Mouse (Mus musculus): ENCODE data around the gene Rere. TPM values are rescaled to one million over a fixed set of nuclear protein-coding genes. Genes with fewer than 3 reads are reported as not detected.
A peak's percentile ranks its signal among the peaks of the same experiment; 100 is the strongest.

The Rere gene
- polyA plus RNA-seq, 1 experiment from 2014 or later: 18.0 TPM

- no peak overlapping the region for H3K9ac ChIP-seq (ENCODE audit: low read length)
- H3K9me3 ChIP-seq (replicated peaks; ENCODE audit: control insufficient read depth, low read length): no peaks in the 10 kb centered on the region
- no peaks in the 10 kb centered on the region for H3K27me3 ChIP-seq (ENCODE audit: control insufficient read depth, insufficient read depth, low read length)
- H3K36me3 ChIP-seq (ENCODE audit: control insufficient read depth, insufficient read depth): peaks cover 4% of the 10 kb centered on the region; the same call in 1 of the 2 replicates
- WGBS: 77% methylated on average over 4 of the region's 4 CpGs
- no peak for ATAC-seq (replicated peaks; ENCODE audit: extremely low read depth, insufficient read depth, low FRiP score)
- no peaks in the 10 kb centered on the region for H3K4me1 ChIP-seq (ENCODE audit: control insufficient read depth, insufficient read depth, low read length)
- no peak overlapping the region for H3K4me3 ChIP-seq (ENCODE audit: low read length)
- H3K27ac ChIP-seq (ENCODE audit: low read length): no peak overlapping the region
- no peak overlapping the region for H3K4me2 ChIP-seq (ENCODE audit: low read depth, low read length)
Measured at GRCm38 (mm10) chr4:150624933-150625332, 343.5 kb downstream of the Rere start.

GRCm38 (mm10) chr4:150625425-150625824 lies 344.0 kb downstream of the Rere start:
- Histone ChIP-seq H3K9ac (ENCODE audit: low read length) (no peak overlapping the region), H3K27ac (ENCODE audit: low read length) (no peak overlapping the region), H3K4me2 (ENCODE audit: low read depth, low read length) (no peak overlapping the region), H3K4me3 (ENCODE audit: low read length) (no peak overlapping the region), H3K9me3 (replicated peaks; ENCODE audit: control insufficient read depth, low read length) (no peaks in the 10 kb centered on the region), H3K36me3 (ENCODE audit: control insufficient read depth, insufficient read depth) (peaks cover 4% of the 10 kb centered on the region; the same call in 1 of the 2 replicates), H3K4me1 (ENCODE audit: control insufficient read depth, insufficient read depth, low read length) (no peaks in the 10 kb centered on the region), H3K27me3 (ENCODE audit: control insufficient read depth, insufficient read depth, low read length) (no peaks in the 10 kb centered on the region)
- peak; percentile 51; the same call in 1 of the 2 replicates for ATAC-seq (replicated peaks; ENCODE audit: extremely low read depth, insufficient read depth, low FRiP score)
- 10% methylated on average over 1 of the region's 1 CpGs for WGBS

- Histone ChIP-seq H3K4me1 (ENCODE audit: control insufficient read depth, insufficient read depth, low read length) (no peaks in the 10 kb centered on the region), H3K27me3 (ENCODE audit: control insufficient read depth, insufficient read depth, low read length) (no peaks in the 10 kb centered on the region), H3K4me2 (ENCODE audit: low read depth, low read length) (no peak overlapping the region), H3K4me3 (ENCODE audit: low read length) (no peak overlapping the region), H3K27ac (ENCODE audit: low read length) (no peak overlapping the region), H3K9me3 (replicated peaks; ENCODE audit: control insufficient read depth, low read length) (no peaks in the 10 kb centered on the region), H3K9ac (ENCODE audit: low read length) (no peak overlapping the region), H3K36me3 (ENCODE audit: control insufficient read depth, insufficient read depth) (peaks cover 4% of the 10 kb centered on the region; the same call in 1 of the 2 replicates)
- ATAC-seq (replicated peaks; ENCODE audit: extremely low read depth, insufficient read depth, low FRiP score): no peak
- WGBS: 43% methylated on average over 6 of the region's 6 CpGs
Measured at GRCm38 (mm10) chr4:150625951-150626732, 344.7 kb downstream of the Rere start.

- WGBS: 66% methylated on average over 11 of the region's 11 CpGs
- H3K9me3 ChIP-seq (replicated peaks; ENCODE audit: control insufficient read depth, low read length): no peaks in the 10 kb centered on the region
- H3K27me3 ChIP-seq (ENCODE audit: control insufficient read depth, insufficient read depth, low read length): no peaks in the 10 kb centered on the region
- no peak for ATAC-seq (replicated peaks; ENCODE audit: extremely low read depth, insufficient read depth, low FRiP score)
- H3K4me3 ChIP-seq (ENCODE audit: low read length): no peak overlapping the region
- no peaks in the 10 kb centered on the region for H3K4me1 ChIP-seq (ENCODE audit: control insufficient read depth, insufficient read depth, low read length)
- H3K27ac ChIP-seq (ENCODE audit: low read length): no peak overlapping the region
- no peak overlapping the region for H3K9ac ChIP-seq (ENCODE audit: low read length)
- H3K36me3 ChIP-seq (ENCODE audit: control insufficient read depth, insufficient read depth): no peaks in the 10 kb centered on the region
- no peak overlapping the region for H3K4me2 ChIP-seq (ENCODE audit: low read depth, low read length)
Measured at GRCm38 (mm10) chr4:150629266-150629665, 347.8 kb downstream of the Rere start.

- H3K27me3 ChIP-seq (ENCODE audit: control insufficient read depth, insufficient read depth, low read length): no peaks in the 10 kb centered on the region
- no peaks in the 10 kb centered on the region for H3K4me1 ChIP-seq (ENCODE audit: control insufficient read depth, insufficient read depth, low read length)
- WGBS: 80% methylated on average over 10 of the region's 10 CpGs
Measured at GRCm38 (mm10) chr4:150635568-150635967, 354.1 kb downstream of the Rere start.

GRCm38 (mm10) chr4:150636635-150637034 lies 355.2 kb downstream of the Rere start:
- H3K9ac ChIP-seq (ENCODE audit: low read length): no peak overlapping the region
- ATAC-seq (replicated peaks; ENCODE audit: extremely low read depth, insufficient read depth, low FRiP score): no peak

More at GRCm38 (mm10) chr4:150635568-150635967, 354.1 kb downstream of the Rere start:
- Histone ChIP-seq H3K4me3 (ENCODE audit: low read length) (no peak overlapping the region), H3K9ac (ENCODE audit: low read length) (no peak overlapping the region), H3K9me3 (replicated peaks; ENCODE audit: control insufficient read depth, low read length) (no peaks in the 10 kb centered on the region), H3K4me2 (ENCODE audit: low read depth, low read length) (no peak overlapping the region), H3K36me3 (ENCODE audit: control insufficient read depth, insufficient read depth) (no peaks in the 10 kb centered on the region), H3K27ac (ENCODE audit: low read length) (no peak overlapping the region)
- no peak for ATAC-seq (replicated peaks; ENCODE audit: extremely low read depth, insufficient read depth, low FRiP score)

GRCm38 (mm10) chr4:150644299-150644698 lies 362.9 kb downstream of the Rere start:
- no peak for ATAC-seq (replicated peaks; ENCODE audit: extremely low read depth, insufficient read depth, low FRiP score)
- Histone ChIP-seq H3K4me2 (ENCODE audit: low read depth, low read length) (no peak overlapping the region), H3K9ac (ENCODE audit: low read length) (no peak overlapping the region)

More at GRCm38 (mm10) chr4:150636635-150637034, 355.2 kb downstream of the Rere start:
- H3K4me1 ChIP-seq (ENCODE audit: control insufficient read depth, insufficient read depth, low read length): no peaks in the 10 kb centered on the region
- H3K4me2 ChIP-seq (ENCODE audit: low read depth, low read length): no peak overlapping the region
- H3K9me3 ChIP-seq (replicated peaks; ENCODE audit: control insufficient read depth, low read length): no peaks in the 10 kb centered on the region
- no peaks in the 10 kb centered on the region for H3K36me3 ChIP-seq (ENCODE audit: control insufficient read depth, insufficient read depth)
- 78% methylated on average over 6 of the region's 6 CpGs for WGBS
- H3K27ac ChIP-seq (ENCODE audit: low read length): no peak overlapping the region
- H3K27me3 ChIP-seq (ENCODE audit: control insufficient read depth, insufficient read depth, low read length): no peaks in the 10 kb centered on the region
- H3K4me3 ChIP-seq (ENCODE audit: low read length): no peak overlapping the region

DNA sequence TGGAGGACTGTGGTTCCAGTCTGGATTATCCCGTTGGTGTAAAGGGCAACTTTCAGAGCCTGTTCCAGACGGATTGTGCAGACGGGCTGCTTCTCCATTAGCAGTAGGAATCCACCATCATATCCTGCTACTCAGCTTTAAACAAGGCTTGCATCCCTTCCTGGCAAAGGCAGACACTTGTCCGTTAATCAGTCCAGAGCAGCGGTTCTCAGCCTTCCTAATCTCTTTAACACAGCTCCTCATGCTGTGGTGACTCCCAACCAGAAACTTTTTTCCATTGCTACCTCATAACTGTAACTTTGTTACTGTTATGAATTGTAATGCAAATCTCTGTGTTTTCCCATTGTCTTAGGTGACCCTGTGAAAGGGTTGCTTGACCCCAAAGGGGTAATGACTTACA lies 367.9 kb downstream of the Rere start:
- Histone ChIP-seq H3K9ac (ENCODE audit: low read length) (no peak overlapping the region), H3K4me3 (ENCODE audit: low read length) (no peak overlapping the region), H3K27ac (ENCODE audit: low read length) (no peak overlapping the region), H3K36me3 (ENCODE audit: control insufficient read depth, insufficient read depth) (no peaks in the 10 kb centered on the region), H3K9me3 (replicated peaks; ENCODE audit: control insufficient read depth, low read length) (no peaks in the 10 kb centered on the region), H3K4me1 (ENCODE audit: control insufficient read depth, insufficient read depth, low read length) (no peaks in the 10 kb centered on the region), H3K4me2 (ENCODE audit: low read depth, low read length) (no peak overlapping the region), H3K27me3 (ENCODE audit: control insufficient read depth, insufficient read depth, low read length) (peaks cover 20% of the 10 kb centered on the region)
- no peak for ATAC-seq (replicated peaks; ENCODE audit: extremely low read depth, insufficient read depth, low FRiP score)
- WGBS: 65% methylated on average over 5 of the region's 5 CpGs

More at GRCm38 (mm10) chr4:150644299-150644698, 362.9 kb downstream of the Rere start:
- H3K4me3 ChIP-seq (ENCODE audit: low read length): no peak overlapping the region
- H3K27me3 ChIP-seq (ENCODE audit: control insufficient read depth, insufficient read depth, low read length): 0 out of 2 replicates have a peak, but pooled peaks cover 2% of the 10 kb centered on the region
- no peaks in the 10 kb centered on the region for H3K4me1 ChIP-seq (ENCODE audit: control insufficient read depth, insufficient read depth, low read length)
- no peaks in the 10 kb centered on the region for H3K36me3 ChIP-seq (ENCODE audit: control insufficient read depth, insufficient read depth)
- 88% methylated on average over 9 of the region's 9 CpGs for WGBS
- H3K9me3 ChIP-seq (replicated peaks; ENCODE audit: control insufficient read depth, low read length): no peaks in the 10 kb centered on the region
- H3K27ac ChIP-seq (ENCODE audit: low read length): no peak overlapping the region
